Mouse (Mus musculus) ES-E14 (cell line): ENCODE measurements around the gene Top2a. TPM values are rescaled to one million over a fixed set of nuclear protein-coding genes. Genes with fewer than 3 reads are reported as not detected.

Source experiments
- DNase-seq: peaks from one replicate; pipeline ENCODE4 v3.0.0-alpha.2; 2013; ENCODE audit warnings: low read depth, low spot score
- H3K27ac ChIP-seq: 2 replicates; pipeline ENCODE4 v1.5.1; 2012; ENCODE audit warnings: low read depth, mild to moderate bottlenecking, low read length, moderate library complexity, mixed read lengths; ENCODE audit not compliant: poor library complexity, insufficient read depth, severe bottlenecking
- H3K36me3 ChIP-seq: 2 replicates; pipeline ENCODE4 v1.6.1; 2012; ENCODE audit warnings: mild to moderate bottlenecking, low read length, moderate library complexity, mixed read lengths; ENCODE audit not compliant: control insufficient read depth, poor library complexity, insufficient read depth, severe bottlenecking
- H3K4me1 ChIP-seq, 2 experiments: fragments of 150-350 bp in 1 of 2; sonication (generic) in 1 of 2; 2 replicates each; pipeline ENCODE4 v1.6.1; 2012; ENCODE audit warnings: low read length in 2 of 2, mild to moderate bottlenecking in 1 of 2, mixed read lengths in 1 of 2; ENCODE audit not compliant: control insufficient read depth in 2 of 2, insufficient read depth in 2 of 2, poor library complexity in 1 of 2
- H3K4me3 ChIP-seq, 2 experiments: fragments of 150-350 bp in 1 of 2; sonication (generic) in 1 of 2; 2 replicates each; pipeline ENCODE4 v1.5.1; 2012; ENCODE audit warnings: low read length in 2 of 2, low read depth in 1 of 2, mild to moderate bottlenecking in 1 of 2, mixed read lengths in 1 of 2; ENCODE audit not compliant: insufficient read depth in 1 of 2, poor library complexity in 1 of 2, severe bottlenecking in 1 of 2
- H3K9ac ChIP-seq: 2 replicates; pipeline ENCODE4 v1.6.1; 2012; ENCODE audit warnings: low read depth, mild to moderate bottlenecking, low read length, mixed read lengths; ENCODE audit not compliant: poor library complexity, insufficient read depth, severe bottlenecking
- H3K9me3 ChIP-seq: fragments of 150-350 bp; sonication (generic); 2 replicates; pipeline ENCODE4 v1.6.1; 2012; ENCODE audit warnings: low read depth, mild to moderate bottlenecking, low read length; ENCODE audit not compliant: control insufficient read depth, insufficient read depth
- CHD2 ChIP-seq: IDR thresholded peaks from 2 replicates; pipeline ENCODE4 v1.6.1; 2014; ENCODE audit warnings: mild to moderate bottlenecking, low read depth, low read length, inconsistent platforms
- HCFC1 ChIP-seq: IDR thresholded peaks from 2 replicates; pipeline ENCODE4 v1.6.1; 2012; ENCODE audit warnings: low read length, inconsistent platforms, borderline replicate concordance; ENCODE audit not compliant: insufficient read depth
- MAFK ChIP-seq: IDR thresholded peaks from 2 replicates; pipeline ENCODE4 v1.6.1; 2014; ENCODE audit warnings: mild to moderate bottlenecking, low read depth, low read length, inconsistent platforms; ENCODE audit not compliant: insufficient read depth
- ZC3H11A ChIP-seq: IDR thresholded peaks from 2 replicates; pipeline ENCODE4 v1.6.1; 2012; ENCODE audit warnings: low read depth, mild to moderate bottlenecking, inconsistent platforms, low read length, borderline replicate concordance
- ZNF384 ChIP-seq: IDR thresholded peaks from 2 replicates; pipeline ENCODE4 v1.6.1; 2012; ENCODE audit warnings: low read depth, low read length, inconsistent platforms
- in situ Hi-C, 2 experiments: fragments of 600-800 bp; cut with MboI; formaldehyde crosslinking; loops; one replicate each; pipeline ENCODE4 v1.15.1; 2025; ENCODE audit warnings: low sequenced_read_pairs in 2 of 2, inconsistent platforms in 1 of 2; ENCODE audit not compliant: unreplicated experiment in 2 of 2
- total RNA-seq: library from RNA; depleted of rRNA; stranded (reverse); fragments of 300-350 nt; gene quantifications from 2 replicates; pipeline ENCODE4 v1.2.3, GENCODE M21; 2012

Gene Top2a
- total RNA-seq, 1 experiment: 353 TPM

- H3K4me1 ChIP-seq: peaks cover 0 to 26% of the 10 kb centered on the region in 2 experiments; a peak in 2 of 4 replicates
- in situ Hi-C loops: no loop called here
- H3K4me3 ChIP-seq: peak overlapping the region; percentile 74 to 79
- no peaks in the 10 kb centered on the region for H3K9me3 ChIP-seq
- TF ChIP-seq HCFC1 (no peak), ZC3H11A (no peak), CHD2 (no peak), ZNF384 (no peak), MAFK (no peak)
- no peak for DNase-seq
- no peak overlapping the region for H3K27ac ChIP-seq
- H3K36me3 ChIP-seq: no peaks in the 10 kb centered on the region
- H3K9ac ChIP-seq: peak overlapping the region; percentile 12
Observed at GRCm38 (mm10) chr11:98981289-98981996, 42.5 kb downstream of the Top2a start.

- Histone ChIP-seq H3K9ac (no peak overlapping the region), H3K27ac (no peak overlapping the region), H3K4me3 (no peak overlapping the region), H3K9me3 (no peaks in the 10 kb centered on the region), H3K36me3 (no peaks in the 10 kb centered on the region), H3K4me1 (peaks cover 0 to 17% of the 10 kb centered on the region in 2 experiments; a peak in 2 of 4 replicates)
- DNase-seq: no peak
- in situ Hi-C loops: no loop called here
- TF ChIP-seq HCFC1: no peak
- TF ChIP-seq CHD2: no peak
- TF ChIP-seq ZC3H11A: no peak
- no peak for TF ChIP-seq MAFK
- no peak for TF ChIP-seq ZNF384
Observed at GRCm38 (mm10) chr11:98979356-98979755, 44.6 kb downstream of the Top2a start.

GRCm38 (mm10) chr11:98978526-98979148 is 45.4 kb downstream of the Top2a start:
- Histone ChIP-seq H3K4me3 (no peak overlapping the region), H3K4me1 (peaks cover 0 to 15% of the 10 kb centered on the region in 2 experiments; a peak in 2 of 4 replicates), H3K27ac (no peak overlapping the region), H3K36me3 (peaks cover 2% of the 10 kb centered on the region), H3K9me3 (no peaks in the 10 kb centered on the region), H3K9ac (no peak overlapping the region)
- no peak for DNase-seq
- TF ChIP-seq ZNF384 (no peak), CHD2 (no peak), ZC3H11A (no peak), HCFC1 (no peak), MAFK (no peak)
- in situ Hi-C loops: no loop called here

- Histone ChIP-seq H3K9ac (no peak overlapping the region), H3K9me3 (no peaks in the 10 kb centered on the region), H3K4me3 (no peak overlapping the region), H3K27ac (no peak overlapping the region), H3K36me3 (peaks cover 34% of the 10 kb centered on the region), H3K4me1 (peaks cover 0 to 16% of the 10 kb centered on the region in 2 experiments; a peak in 3 of 4 replicates)
- TF ChIP-seq CHD2 (peak; percentile 37; the same call in 1 of the 2 replicates), MAFK (no peak), ZC3H11A (peak; percentile 81), HCFC1 (0 out of 2 replicates have a peak, but pooled peaks have one; percentile 37), ZNF384 (peak; percentile 74)
- no peak for DNase-seq
- in situ Hi-C loops: loop anchor here (5.0 kb wide), 2 partner anchors 48 to 58 kb away; partner anchors contain the start of gene Rara (in 1 of the 2)
Observed at GRCm38 (mm10) chr11:98974871-98975719, 48.9 kb downstream of the Top2a start.
